Mouse (Mus musculus) hindbrain, embryonic 13.5 days (tissue): ENCODE data around the gene Gbf1. TPM values are rescaled to one million over a fixed set of nuclear protein-coding genes. Genes with fewer than 3 reads are reported as not detected.

ENCODE experiments used
- ATAC-seq: fragments of 200-750 bp; cut with Nextera tagmentation; 2 replicates; pipeline ENCODE4 v1.8.0; 2017; ENCODE audit warnings: moderate TSS enrichment; ENCODE audit not compliant: low FRiP score
- H3K27ac ChIP-seq: fragments of 300-500 bp; sonication (generic); 2 replicates; pipeline ENCODE4 v1.5.1; 2015; ENCODE audit warnings: inconsistent platforms, mild to moderate bottlenecking, moderate library complexity
- H3K27me3 ChIP-seq: fragments of 300-500 bp; sonication (generic); 2 replicates; pipeline ENCODE4 v1.6.1; 2015; ENCODE audit warnings: mild to moderate bottlenecking, inconsistent platforms
- H3K36me3 ChIP-seq: fragments of 300-500 bp; sonication (generic); 2 replicates; pipeline ENCODE4 v1.6.1; 2015; ENCODE audit warnings: mild to moderate bottlenecking, inconsistent platforms
- H3K4me1 ChIP-seq: fragments of 300-500 bp; sonication (generic); replicated peaks from 2 replicates; pipeline ENCODE4 v1.6.1; 2015; ENCODE audit warnings: inconsistent platforms
- H3K4me2 ChIP-seq: fragments of 300-500 bp; sonication (generic); 2 replicates; pipeline ENCODE4 v1.6.1; 2015; ENCODE audit warnings: inconsistent platforms, mild to moderate bottlenecking, moderate library complexity
- H3K4me3 ChIP-seq: fragments of 300-500 bp; sonication (generic); 2 replicates; pipeline ENCODE4 v1.5.1; 2015; ENCODE audit warnings: mild to moderate bottlenecking, inconsistent platforms
- H3K9ac ChIP-seq: fragments of 300-500 bp; sonication (generic); 2 replicates; pipeline ENCODE4 v1.6.1; 2015; ENCODE audit warnings: mild to moderate bottlenecking, inconsistent platforms
- H3K9me3 ChIP-seq: fragments of 300-500 bp; sonication (generic); 2 replicates; pipeline ENCODE4 v1.6.1; 2016; ENCODE audit warnings: inconsistent platforms
- WGBS: fragments of 180-500 bp; shearing (Covaris S2); methylation state at CpG from one replicate; pipeline ENCODE4 v1.1.7; 2015; 5-methylcytosine and 5-hydroxymethylcytosine counted together
- polyA plus RNA-seq: library from polyadenylated mRNA; unstranded; fragments of >200 nt; fragmentation: Nextera tagmentation; extraction: Ambion mirVana; gene quantifications from 2 replicates; pipeline ENCODE4 v1.2.1, GENCODE M21; 2015

Gbf1 gene
- polyA plus RNA-seq, 1 experiment from 2014 or later, result 71.6 TPM

GRCm38 (mm10) chr19:46286926-46287325 is 134.6 kb downstream of the Gbf1 start:
- Histone ChIP-seq H3K9me3 (no peaks in the 10 kb centered on the region), H3K4me1 (no peaks in the 10 kb centered on the region), H3K27me3 (no peaks in the 10 kb centered on the region), H3K36me3 (peaks cover 59% of the 10 kb centered on the region), H3K4me2 (no peak overlapping the region), H3K9ac (no peak overlapping the region), H3K4me3 (no peak overlapping the region), H3K27ac (no peak overlapping the region)
- WGBS, result 95% methylated on average over 3 of the region's 3 CpGs
- ATAC-seq, result no peak

GRCm38 (mm10) chr19:46287566-46287965 is 135.3 kb downstream of the Gbf1 start:
- Histone ChIP-seq H3K27ac (no peak overlapping the region), H3K4me1 (no peaks in the 10 kb centered on the region), H3K36me3 (peaks cover 52% of the 10 kb centered on the region), H3K4me2 (no peak overlapping the region), H3K27me3 (no peaks in the 10 kb centered on the region), H3K9me3 (no peaks in the 10 kb centered on the region), H3K9ac (no peak overlapping the region), H3K4me3 (no peak overlapping the region)
- 94% methylated on average over 3 of the region's 3 CpGs for WGBS
- no peak for ATAC-seq

- no peak overlapping the region for H3K4me3 ChIP-seq
- no peak for ATAC-seq
- peaks cover 22% of the 10 kb centered on the region for H3K36me3 ChIP-seq
- H3K9me3 ChIP-seq, result no peaks in the 10 kb centered on the region
- WGBS, result 70% methylated on average over 12 of the region's 12 CpGs
- no peak overlapping the region for H3K27ac ChIP-seq
- H3K27me3 ChIP-seq, result no peaks in the 10 kb centered on the region
- no peak overlapping the region for H3K9ac ChIP-seq
- no peaks in the 10 kb centered on the region for H3K4me1 ChIP-seq
- H3K4me2 ChIP-seq, result no peak overlapping the region
Measured at GRCm38 (mm10) chr19:46290535-46291105, 138.3 kb downstream of the Gbf1 start.

- no peaks in the 10 kb centered on the region for H3K4me1 ChIP-seq
- no peak overlapping the region for H3K9ac ChIP-seq
- H3K27ac ChIP-seq, result no peak overlapping the region
- no peak overlapping the region for H3K4me3 ChIP-seq
- H3K9me3 ChIP-seq, result no peaks in the 10 kb centered on the region
- no peak for ATAC-seq
- 0 out of 2 replicates have a peak, but pooled peaks cover 3% of the 10 kb centered on the region for H3K27me3 ChIP-seq
- WGBS, result 72% methylated on average over 4 of the region's 4 CpGs
- H3K36me3 ChIP-seq, result no peaks in the 10 kb centered on the region
- H3K4me2 ChIP-seq, result no peak overlapping the region
Measured at GRCm38 (mm10) chr19:46296938-46297337, 144.6 kb downstream of the Gbf1 start.

GRCm38 (mm10) chr19:46300294-46301045 is 148.2 kb downstream of the Gbf1 start:
- H3K27ac ChIP-seq, result no peak overlapping the region
- no peaks in the 10 kb centered on the region for H3K9me3 ChIP-seq
- no peak overlapping the region for H3K4me3 ChIP-seq
- H3K27me3 ChIP-seq, result peaks cover 13% of the 10 kb centered on the region
- no peak overlapping the region for H3K4me2 ChIP-seq
- peaks cover 17% of the 10 kb centered on the region for H3K4me1 ChIP-seq
- no peak overlapping the region for H3K9ac ChIP-seq
- no peaks in the 10 kb centered on the region for H3K36me3 ChIP-seq
- 39% methylated on average over 8 of the region's 8 CpGs for WGBS
- ATAC-seq, result no peak

GRCm38 (mm10) chr19:46302551-46302950 is 150.2 kb downstream of the Gbf1 start:
- Histone ChIP-seq H3K4me2 (no peak overlapping the region), H3K36me3 (no peaks in the 10 kb centered on the region), H3K4me3 (no peak overlapping the region), H3K27ac (no peak overlapping the region), H3K27me3 (peaks cover 34% of the 10 kb centered on the region), H3K9me3 (no peaks in the 10 kb centered on the region), H3K4me1 (peaks cover 25% of the 10 kb centered on the region), H3K9ac (no peak overlapping the region)
- no peak for ATAC-seq
- 92% methylated on average over 4 of the region's 4 CpGs for WGBS

GRCm38 (mm10) chr19:46303251-46304215 is 151.2 kb downstream of the Gbf1 start:
- H3K36me3 ChIP-seq, result no peaks in the 10 kb centered on the region
- no peaks in the 10 kb centered on the region for H3K9me3 ChIP-seq
- peak overlapping the region; percentile 87 for H3K4me2 ChIP-seq
- no peak overlapping the region; the same call in 1 of the 2 replicates for H3K9ac ChIP-seq
- no peak overlapping the region for H3K27ac ChIP-seq
- ATAC-seq, result no peak
- peak overlapping the region; percentile 48 for H3K4me3 ChIP-seq
- peaks cover 44% of the 10 kb centered on the region for H3K27me3 ChIP-seq
- peaks cover 26% of the 10 kb centered on the region for H3K4me1 ChIP-seq
- 61% methylated on average over 18 of the region's 18 CpGs for WGBS

- Histone ChIP-seq H3K9ac (peak within 1 kb of the TSS; percentile 59), H3K9me3 (no peaks in the 10 kb centered on the region), H3K27me3 (peaks cover 48% of the 10 kb centered on the region), H3K27ac (0 out of 2 replicates have a peak within 1 kb of the TSS, but pooled peaks have one; percentile 35), H3K4me3 (peak within 1 kb of the TSS; percentile 48), H3K36me3 (no peaks in the 10 kb centered on the region), H3K4me1 (peaks cover 33% of the 10 kb centered on the region), H3K4me2 (peak within 1 kb of the TSS; percentile 87)
- peak; percentile 73 for ATAC-seq
- WGBS, result under 1% methylated on average over 39 of the region's 39 CpGs
Measured at GRCm38 (mm10) chr19:46304216-46304841, 152.0 kb downstream of the Gbf1 start, which contains the start of gene Nfkb2. Gene Nfkb2, plus strand, starts transcription at chr19:46304320.

GRCm38 (mm10) chr19:46304908-46305333 is 152.6 kb downstream of the Gbf1 start:
- peak overlapping the region; percentile 48 for H3K4me3 ChIP-seq
- peaks cover 53% of the 10 kb centered on the region for H3K27me3 ChIP-seq
- peak overlapping the region; percentile 87 for H3K4me2 ChIP-seq
- ATAC-seq, result 0 out of 2 replicates have a peak, but pooled peaks have one; percentile 21
- under 1% methylated on average over 34 of the region's 34 CpGs for WGBS
- H3K36me3 ChIP-seq, result no peaks in the 10 kb centered on the region
- H3K9me3 ChIP-seq, result no peaks in the 10 kb centered on the region
- H3K27ac ChIP-seq, result no peak overlapping the region
- peak overlapping the region; percentile 59 for H3K9ac ChIP-seq
- H3K4me1 ChIP-seq, result peaks cover 34% of the 10 kb centered on the region

GRCm38 (mm10) chr19:46305432-46306267 is 153.3 kb downstream of the Gbf1 start:
- H3K9ac ChIP-seq, result peak overlapping the region; percentile 59
- H3K27ac ChIP-seq, result no peak overlapping the region
- H3K4me2 ChIP-seq, result peak overlapping the region; percentile 87
- H3K4me3 ChIP-seq, result peak overlapping the region; percentile 48
- peaks cover 57% of the 10 kb centered on the region for H3K27me3 ChIP-seq
- H3K4me1 ChIP-seq, result peaks cover 34% of the 10 kb centered on the region
- H3K36me3 ChIP-seq, result peaks cover 3% of the 10 kb centered on the region
- ATAC-seq, result no peak; the same call in 1 of the 2 replicates
- no peaks in the 10 kb centered on the region for H3K9me3 ChIP-seq
- WGBS, result under 1% methylated on average over 42 of the region's 43 CpGs

- H3K4me2 ChIP-seq, result peak overlapping the region; percentile 87
- H3K4me3 ChIP-seq, result peak overlapping the region; percentile 48; the same call in 1 of the 2 replicates
- ATAC-seq, result no peak
- 48% methylated on average over 5 of the region's 5 CpGs for WGBS
- peaks cover 9% of the 10 kb centered on the region for H3K36me3 ChIP-seq
- H3K4me1 ChIP-seq, result peaks cover 34% of the 10 kb centered on the region
- H3K27ac ChIP-seq, result no peak overlapping the region
- H3K9ac ChIP-seq, result peak overlapping the region; percentile 59; the same call in 1 of the 2 replicates
- H3K9me3 ChIP-seq, result no peaks in the 10 kb centered on the region
- H3K27me3 ChIP-seq, result peaks cover 60% of the 10 kb centered on the region
Measured at GRCm38 (mm10) chr19:46306268-46306610, 153.9 kb downstream of the Gbf1 start.
